Mouse (Mus musculus): ENCODE results near the gene Gm45234. TPM values are rescaled to one million over a fixed set of nuclear protein-coding genes. Genes with fewer than 3 reads are reported as not detected.
A peak's percentile ranks its signal among the peaks of the same experiment; 100 is the strongest.

The Gm45234 gene
- total and polyA plus RNA-seq, 3 experiments: not detected

- TF ChIP-seq ZKSCAN1 (IDR thresholded peaks at IDR 0.05; ENCODE audit: borderline replicate concordance, low read depth, low read length): peak; percentile 20; the same call in 1 of the 2 replicates
- peak; percentile 53; the same call in 1 of the 2 replicates for TF ChIP-seq RCOR1 (conservative IDR thresholded peaks at IDR 0.05; ENCODE audit: low read depth, low read length)
- TF ChIP-seq PAX5 (IDR thresholded peaks at IDR 0.05; ENCODE audit: low read length): no peak
- peak; percentile 89 for TF ChIP-seq POLR2AphosphoS2 (IDR thresholded peaks at IDR 0.05; ENCODE audit: low read depth, low read length)
- no peak for TF ChIP-seq JUND (conservative IDR thresholded peaks at IDR 0.05; ENCODE audit: low read depth, low read length)
- peak; percentile 50; the same call in 1 of the 2 replicates for TF ChIP-seq CHD1 (IDR thresholded peaks at IDR 0.05; ENCODE audit: low read depth, low read length)
- peak; percentile 91 for TF ChIP-seq POLR2A (IDR thresholded peaks at IDR 0.05; ENCODE audit: low read depth, low read length)
- peak; percentile 2; the same call in 1 of the 2 replicates for TF ChIP-seq TBP (conservative IDR thresholded peaks at IDR 0.05; ENCODE audit: low read depth, low read length)
- 0 out of 2 replicates have a peak, but pooled peaks have one; percentile 57 for TF ChIP-seq KAT2A (IDR thresholded peaks at IDR 0.05; ENCODE audit: insufficient replicate concordance, low read length)
- peak; percentile 63 for TF ChIP-seq HCFC1 (IDR thresholded peaks at IDR 0.05; ENCODE audit: low read depth, low read length)
- peak; percentile 46; the same call in 1 of the 2 replicates for TF ChIP-seq EP300 (IDR thresholded peaks at IDR 0.05; ENCODE audit: low read length)
- peak; percentile 58 for TF ChIP-seq MEF2A (IDR thresholded peaks at IDR 0.05; ENCODE audit: borderline replicate concordance, low read depth, low read length)
- TF ChIP-seq MAFK (IDR thresholded peaks at IDR 0.05; ENCODE audit: insufficient replicate concordance, low read length): 0 out of 2 replicates have a peak, but pooled peaks have one; percentile 33
- TF ChIP-seq NELFE (IDR thresholded peaks at IDR 0.05; ENCODE audit: low read depth, low read length): peak; percentile 79
- TF ChIP-seq SIN3A (IDR thresholded peaks at IDR 0.05; ENCODE audit: low read length): peak; percentile 96
- peak; percentile 77; the same call in 1 of the 2 replicates for TF ChIP-seq MAZ (IDR thresholded peaks at IDR 0.05; ENCODE audit: low read depth, low read length)
- peak; percentile 92; the same call in 1 of the 2 replicates for TF ChIP-seq TCF12 (IDR thresholded peaks at IDR 0.05; ENCODE audit: low read depth, low read length)
- peak; percentile 78 for TF ChIP-seq ETS1 (conservative IDR thresholded peaks at IDR 0.05; ENCODE audit: low read depth, low read length)
Measured at GRCm38 (mm10) chr6:124732476-124733370, 23.1 kb downstream of the Gm45234 start (continued).

- Histone ChIP-seq H3K27me3 (replicated peaks) (no peaks in the 10 kb centered on the region), H3K9me3 (replicated peaks; ENCODE audit: low read length) (no peaks in the 10 kb centered on the region), H3K4me2 (ENCODE audit: insufficient read depth, low read depth, poor library complexity, severe bottlenecking) (peak overlapping the region; percentile 63), H3K27ac (ENCODE audit: insufficient read depth, low read depth) (peak overlapping the region; percentile 93), H3K36me3 (replicated peaks in 1 of 2; ENCODE audit: control insufficient read depth in 1 of 2, insufficient read depth in 1 of 2, low read length in 1 of 2) (peaks cover 36 to 49% of the 10 kb centered on the region in 2 experiments), H3K4me3 (replicated peaks in 1 of 3; ENCODE audit: low read depth in 2 of 3, low read length in 2 of 3, poor library complexity in 1 of 3) (peak overlapping the region; percentile 69 to 78 (median 77)), H3K9ac (ENCODE audit: insufficient read depth, low read depth) (peak overlapping the region; percentile 71), H3K79me2 (replicated peaks; ENCODE audit: control insufficient read depth, extremely low read depth, insufficient read depth, poor library complexity, severe bottlenecking) (peaks cover 36% of the 10 kb centered on the region), H3K4me1 (ENCODE audit: control insufficient read depth in 1 of 2, insufficient read depth in 2 of 2) (peaks cover 28 to 67% of the 10 kb centered on the region in 2 experiments)
- in situ Hi-C loops (cut with MboI; ENCODE audit: low pct_ligation_motif_present, low pct_unique_long_range_greater_than_20kb, low sequenced_read_pairs) (no loop called here), dilution Hi-C loops (cut with MboI; ENCODE audit: extremely low pct_ligation_motif_present, extremely low pct_unique_long_range_greater_than_20kb, low sequenced_read_pairs) (no loop called here)
- TF ChIP-seq MYC (IDR thresholded peaks at IDR 0.05; ENCODE audit: low read depth, low read length) (0 out of 2 replicates have a peak, but pooled peaks have one; percentile 54), ZC3H11A (IDR thresholded peaks at IDR 0.05; ENCODE audit: low read depth, low read length) (no peak), TBP (conservative IDR thresholded peaks at IDR 0.05; ENCODE audit: low read depth, low read length) (no peak), BHLHE40 (IDR thresholded peaks at IDR 0.05; ENCODE audit: low read depth, low read length) (peak; percentile 80)
- DNase-seq (ENCODE audit: extremely low read depth): no peak
Measured at GRCm38 (mm10) chr6:124731038-124731437, 24.8 kb downstream of the Gm45234 start.

Measured in CH12.LX (cell line).